Mouse (Mus musculus) urinary bladder, postnatal 4 days (tissue): Measurements from ENCODE around the gene Zswim1.
"Not testable (repeated sequence)": the region's sequence is repeated elsewhere in the genome, so short reads cannot be mapped to it uniquely, and the experiment has no call there.

Experiments used
- DNase-seq, 2 experiments: peaks; one replicate each; pipeline ENCODE4 v3.0.0; 2021 to 2022; ENCODE audit warnings: low spot score in 2 of 2

The Zswim1 gene

GRCm38 (mm10) chr2:164866741-164867551 lies 44.5 kb downstream of the Zswim1 start:
- peak; percentile 67 to 74 for DNase-seq

DNA sequence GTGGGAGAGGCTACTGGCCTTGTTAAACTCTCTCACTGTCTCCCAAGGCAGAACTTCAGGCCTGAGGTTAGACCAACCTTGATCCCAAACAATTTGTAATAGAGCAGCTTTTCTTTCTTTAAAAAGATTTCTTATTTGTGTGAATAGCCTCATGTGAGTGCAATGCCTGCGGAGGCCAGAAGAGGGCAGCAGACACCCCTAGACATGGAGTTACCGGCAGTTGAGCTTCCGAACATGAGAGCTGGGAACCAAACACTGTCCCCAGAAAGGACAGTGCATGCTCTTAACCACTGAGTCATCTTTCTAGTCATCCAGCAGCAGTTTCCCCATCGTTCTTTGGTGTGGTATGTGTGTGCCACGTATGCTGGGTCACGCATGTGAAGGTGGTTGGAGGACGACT lies 45.1 kb downstream of the Zswim1 start:
- no peak for DNase-seq

DNA sequence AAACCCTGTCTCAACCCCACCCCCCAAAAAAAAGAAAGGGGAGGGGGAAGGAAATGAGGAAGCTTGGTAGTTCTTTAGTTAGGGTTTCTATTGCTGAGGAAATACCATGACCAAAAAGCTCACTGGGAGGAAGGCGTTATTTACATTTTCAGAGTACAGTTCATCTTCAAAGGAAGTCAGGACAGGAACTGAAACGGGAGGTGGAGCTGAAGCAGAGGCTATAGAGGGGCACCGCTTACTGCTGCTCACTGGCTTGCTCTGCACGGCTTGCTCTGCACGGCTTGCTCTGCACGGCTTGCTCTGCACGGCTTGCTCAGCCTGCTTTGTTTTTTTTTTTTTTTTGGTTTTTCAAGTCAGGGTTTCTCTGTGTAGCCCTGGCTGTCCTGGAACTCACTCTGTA lies 46.0 kb downstream of the Zswim1 start:
- no peak for DNase-seq

- no peak for DNase-seq
These were observed 49.3 kb downstream of the Zswim1 start for GRCm38 (mm10) chr2:164871602-164872303.

GRCm38 (mm10) chr2:164873621-164874020 lies 51.1 kb downstream of the Zswim1 start:
- DNase-seq = no peak

GRCm38 (mm10) chr2:164874239-164874769 lies 51.8 kb downstream of the Zswim1 start:
- DNase-seq = no peak

DNA sequence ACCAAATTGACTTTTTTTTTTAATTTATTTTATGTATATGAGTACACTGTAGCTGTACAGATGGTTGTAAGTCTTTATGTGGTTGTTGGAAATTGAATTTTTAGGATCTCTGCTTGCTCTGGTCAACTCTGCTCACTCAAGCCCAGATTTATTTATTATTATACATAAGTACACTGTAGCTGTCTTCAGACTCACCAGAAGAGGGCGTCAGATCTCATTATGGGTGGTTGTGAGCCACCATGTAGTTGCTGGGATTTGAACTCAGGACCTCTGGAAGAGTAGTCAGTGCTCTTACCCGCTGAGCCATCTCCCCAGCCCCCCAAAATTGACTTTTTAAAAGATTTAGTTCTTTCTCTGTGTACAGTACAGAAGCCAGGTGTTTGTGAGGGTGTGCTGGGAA lies 53.2 kb downstream of the Zswim1 start:
- DNase-seq = not testable (repeated sequence)
